Mouse (Mus musculus) stomach, postnatal 0 days (tissue): Measurements from ENCODE around the gene Glb1l. TPM values are rescaled to one million over a fixed set of nuclear protein-coding genes. Genes with fewer than 3 reads are reported as not detected.

Experiments used
- ATAC-seq: fragments of 200-750 bp; cut with Nextera tagmentation; 2 replicates; pipeline ENCODE4 v1.8.0; 2017; ENCODE audit not compliant: low FRiP score, low TSS enrichment
- DNase-seq: peaks from one replicate; pipeline ENCODE4 v3.0.0-alpha.2; 2016; ENCODE audit warnings: low spot score
- H3K27ac ChIP-seq: fragments of 300-500 bp; sonication (generic); replicated peaks from 2 replicates; pipeline ENCODE4 v1.5.1; 2014; ENCODE audit warnings: mild to moderate bottlenecking, control low read depth
- H3K27me3 ChIP-seq: fragments of 300-500 bp; sonication (generic); 2 replicates; pipeline ENCODE4 v1.6.1; 2014; ENCODE audit warnings: low read length; ENCODE audit not compliant: control insufficient read depth, insufficient read depth
- H3K36me3 ChIP-seq: fragments of 300-500 bp; sonication (generic); 2 replicates; pipeline ENCODE4 v1.6.1; 2014; ENCODE audit warnings: low read length, mixed read lengths; ENCODE audit not compliant: control insufficient read depth, insufficient read depth
- H3K4me1 ChIP-seq: fragments of 300-500 bp; sonication (generic); replicated peaks from 2 replicates; pipeline ENCODE4 v1.6.1; 2014; ENCODE audit warnings: antibody characterized with exemption; ENCODE audit not compliant: control insufficient read depth, insufficient read depth
- H3K4me2 ChIP-seq: fragments of 300-500 bp; sonication (generic); replicated peaks from 2 replicates; pipeline ENCODE4 v1.6.1; 2014; ENCODE audit warnings: low read depth, mild to moderate bottlenecking, control low read depth, moderate library complexity
- H3K4me3 ChIP-seq: fragments of 300-500 bp; sonication (generic); 2 replicates; pipeline ENCODE4 v1.5.1; 2014; ENCODE audit warnings: low read depth, low read length, control low read depth
- H3K9ac ChIP-seq: fragments of 300-500 bp; sonication (generic); 2 replicates; pipeline ENCODE4 v1.6.1; 2014; ENCODE audit warnings: mild to moderate bottlenecking, low read length, control low read depth, mixed read lengths
- H3K9me3 ChIP-seq: fragments of 300-500 bp; sonication (generic); 2 replicates; pipeline ENCODE4 v1.6.1; 2016; ENCODE audit warnings: low read length; ENCODE audit not compliant: control insufficient read depth
- CTCF ChIP-seq: IDR thresholded peaks from 2 replicates; pipeline ENCODE4 v1.5.1; 2016; ENCODE audit warnings: antibody characterized with exemption, low read depth, mild to moderate bottlenecking, moderate library complexity
- EP300 ChIP-seq: optimal IDR thresholded peaks from 2 replicates; pipeline ENCODE3; 2016; ENCODE audit warnings: antibody characterized with exemption
- WGBS: fragments of 180-500 bp; shearing (Covaris S2); extraction: QIAGEN DNeasy Blood & Tissue Kit; methylation state at CpG from one replicate; pipeline ENCODE4 v1.1.7; 2014; 5-methylcytosine and 5-hydroxymethylcytosine counted together
- polyA plus RNA-seq: library from polyadenylated mRNA; unstranded; fragments of >200 nt; fragmentation: Nextera tagmentation; extraction: Ambion mirVana; gene quantifications from 2 replicates; pipeline ENCODE4 v1.2.1, GENCODE M21; 2015

Gene Glb1l
- polyA plus RNA-seq, 1 experiment from 2014 or later = 5.2 TPM

DNA sequence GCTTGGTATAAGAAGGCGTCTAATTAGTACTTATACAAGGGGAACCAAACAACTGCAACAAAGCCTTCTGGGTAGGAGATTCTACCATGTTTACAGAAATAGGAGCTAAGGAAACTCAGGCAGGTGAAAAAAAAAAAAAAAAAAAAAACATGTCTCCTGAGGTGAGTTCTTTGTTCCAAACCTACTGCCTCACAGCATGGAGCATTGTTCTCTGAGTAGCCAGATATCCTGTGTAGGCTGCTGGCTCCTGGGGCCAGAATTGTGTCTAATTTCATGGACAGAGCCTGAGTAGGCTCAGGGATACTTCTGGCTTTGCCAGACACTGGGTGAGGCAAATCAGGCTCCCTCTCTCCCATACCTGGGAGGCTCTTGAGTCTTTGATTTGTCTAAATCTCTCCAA, 17.0 kb upstream of the Glb1l start:
- DNase-seq = no peak
- no peak overlapping the region for H3K4me2 ChIP-seq
- no peak for ATAC-seq
- WGBS = 73% methylated on average over 1 of the region's 1 CpGs
- H3K36me3 ChIP-seq = no peaks in the 10 kb centered on the region
- H3K27me3 ChIP-seq = no peaks in the 10 kb centered on the region
- no peak overlapping the region for H3K4me3 ChIP-seq
- no peak overlapping the region for H3K27ac ChIP-seq
- no peaks in the 10 kb centered on the region for H3K9me3 ChIP-seq
- no peak overlapping the region for H3K9ac ChIP-seq
- TF ChIP-seq EP300 = no peak
- TF ChIP-seq CTCF = no peak
- no peaks in the 10 kb centered on the region for H3K4me1 ChIP-seq

DNA sequence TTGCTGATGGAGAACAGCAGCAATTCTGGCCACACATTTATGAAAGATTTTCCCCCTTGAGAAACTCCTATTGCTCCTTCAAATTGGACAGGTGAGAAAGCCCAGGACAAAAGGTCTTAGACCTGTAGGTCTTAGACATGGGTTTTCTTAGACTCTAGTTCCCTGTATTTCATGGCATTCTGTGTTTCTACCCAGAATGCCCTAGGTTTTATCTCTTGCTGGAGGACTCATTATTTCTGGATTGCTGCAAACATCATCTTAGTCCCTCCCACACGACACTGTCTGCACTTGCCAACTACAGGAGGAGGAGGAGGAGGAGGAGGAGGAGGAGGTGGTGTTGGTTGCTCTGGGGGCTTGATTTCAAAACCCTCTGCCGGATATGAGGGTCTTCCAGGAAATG, 15.5 kb upstream of the Glb1l start:
- H3K27ac ChIP-seq = no peak overlapping the region
- DNase-seq (no peak), ATAC-seq (no peak)
- H3K9ac ChIP-seq = no peak overlapping the region
- no peak overlapping the region for H3K4me2 ChIP-seq
- no peaks in the 10 kb centered on the region for H3K4me1 ChIP-seq
- no peak overlapping the region for H3K4me3 ChIP-seq
- TF ChIP-seq EP300 = no peak
- TF ChIP-seq CTCF = no peak
- H3K9me3 ChIP-seq = no peaks in the 10 kb centered on the region
- H3K36me3 ChIP-seq = no peaks in the 10 kb centered on the region
- WGBS = 51% methylated on average over 2 of the region's 2 CpGs
- no peaks in the 10 kb centered on the region for H3K27me3 ChIP-seq

DNA sequence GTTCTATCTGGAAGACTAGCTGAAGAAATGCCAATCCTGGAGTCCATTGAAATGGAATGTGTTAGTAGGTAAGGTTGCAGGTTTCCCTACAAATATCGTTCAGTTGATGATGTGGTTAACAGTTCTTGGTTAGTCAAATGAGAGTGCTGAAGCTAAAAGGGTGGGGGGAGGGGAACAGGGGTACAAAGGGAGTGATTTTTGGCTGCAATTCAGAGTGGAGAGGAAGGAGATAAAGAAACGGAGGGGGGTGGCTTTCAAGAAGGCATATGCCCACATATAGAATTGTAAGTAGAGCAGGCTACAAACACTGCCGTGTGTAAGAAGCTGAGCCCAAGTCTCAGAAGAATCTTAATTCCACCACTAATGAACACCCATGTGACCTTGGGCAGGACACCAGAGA, 14.9 kb upstream of the Glb1l start:
- no peak overlapping the region for H3K4me2 ChIP-seq
- DNase-seq = no peak
- H3K9me3 ChIP-seq = no peaks in the 10 kb centered on the region
- TF ChIP-seq EP300 = no peak
- TF ChIP-seq CTCF = no peak
- H3K27ac ChIP-seq = no peak overlapping the region
- H3K4me1 ChIP-seq = no peaks in the 10 kb centered on the region
- no peak overlapping the region for H3K4me3 ChIP-seq
- 54% methylated on average over 3 of the region's 3 CpGs for WGBS
- H3K27me3 ChIP-seq = no peaks in the 10 kb centered on the region
- ATAC-seq = no peak
- H3K36me3 ChIP-seq = no peaks in the 10 kb centered on the region
- no peak overlapping the region for H3K9ac ChIP-seq

DNA sequence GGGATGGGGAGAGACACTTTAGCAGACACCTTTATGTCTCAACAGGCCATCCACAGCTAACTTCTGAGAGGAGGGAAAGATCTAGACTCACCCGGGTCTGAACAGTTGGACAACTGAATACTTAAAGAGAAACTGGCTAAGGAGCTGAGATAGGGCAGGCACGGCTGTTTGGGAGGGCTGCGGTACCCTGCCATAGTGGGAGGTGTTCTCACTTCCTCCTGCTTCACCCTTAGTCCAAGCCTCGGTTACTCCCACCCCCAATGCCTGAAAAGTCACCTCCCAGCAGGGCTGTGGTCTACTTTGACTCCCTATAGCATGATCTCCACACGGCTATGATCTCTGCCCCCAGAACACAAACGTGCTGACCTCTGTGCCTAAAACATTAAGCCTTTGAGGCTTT, 12.9 kb upstream of the Glb1l start:
- DNase-seq (no peak), ATAC-seq (no peak)
- Histone ChIP-seq H3K4me2 (no peak overlapping the region), H3K27me3 (no peaks in the 10 kb centered on the region), H3K36me3 (no peaks in the 10 kb centered on the region), H3K9ac (no peak overlapping the region), H3K4me1 (no peaks in the 10 kb centered on the region), H3K9me3 (no peaks in the 10 kb centered on the region), H3K27ac (no peak overlapping the region), H3K4me3 (no peak overlapping the region)
- 57% methylated on average over 6 of the region's 6 CpGs for WGBS
- TF ChIP-seq CTCF = no peak
- no peak for TF ChIP-seq EP300

DNA sequence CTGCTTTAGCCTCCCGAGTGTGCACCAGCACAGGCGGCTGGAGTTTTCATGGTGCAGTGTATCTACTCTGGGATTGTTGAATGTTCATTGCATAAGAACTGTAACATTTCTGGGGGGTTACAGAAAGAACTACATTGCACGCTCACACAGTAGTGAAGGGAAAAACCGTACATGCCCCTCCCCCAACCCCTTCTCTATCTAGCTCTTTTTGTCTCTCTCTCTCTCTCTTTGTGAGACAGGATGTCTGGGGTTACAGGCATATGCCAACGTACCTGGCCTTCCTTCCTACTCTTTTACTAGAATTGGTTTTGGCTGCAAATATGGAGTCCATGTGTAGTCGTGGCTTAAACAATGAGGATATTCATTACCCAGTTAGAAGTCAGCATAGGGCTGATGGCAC, 12.3 kb upstream of the Glb1l start:
- Histone ChIP-seq H3K36me3 (no peaks in the 10 kb centered on the region), H3K4me1 (no peaks in the 10 kb centered on the region), H3K9ac (no peak overlapping the region), H3K27ac (no peak overlapping the region), H3K4me2 (no peak overlapping the region), H3K27me3 (no peaks in the 10 kb centered on the region), H3K9me3 (no peaks in the 10 kb centered on the region), H3K4me3 (no peak overlapping the region)
- ATAC-seq (no peak), DNase-seq (no peak)
- WGBS = 78% methylated on average over 6 of the region's 6 CpGs
- TF ChIP-seq CTCF = no peak
- no peak for TF ChIP-seq EP300

DNA sequence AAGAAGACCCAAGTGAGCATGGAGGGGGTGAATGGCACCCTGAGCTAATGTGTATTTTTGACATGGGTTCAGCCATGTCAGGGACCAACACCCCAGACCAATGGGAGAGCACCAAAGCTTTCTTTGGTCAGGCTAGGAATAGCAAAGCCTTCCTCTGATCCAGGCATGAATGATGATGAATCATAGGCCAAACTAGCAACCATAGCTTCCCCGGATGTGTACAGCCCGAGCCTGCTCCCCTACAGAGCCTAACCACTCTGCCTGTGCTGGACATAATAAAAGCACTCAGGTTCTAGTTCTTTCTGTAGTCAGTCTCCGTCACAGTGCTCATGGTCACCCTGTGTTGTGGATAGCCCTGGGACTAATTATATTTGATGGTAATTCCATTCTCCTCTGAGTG, 10.9 kb upstream of the Glb1l start:
- Histone ChIP-seq H3K36me3 (no peaks in the 10 kb centered on the region), H3K4me1 (0 out of 2 replicates have a peak, but pooled peaks cover 2% of the 10 kb centered on the region), H3K9ac (no peak overlapping the region), H3K4me2 (no peak overlapping the region), H3K9me3 (no peaks in the 10 kb centered on the region), H3K27me3 (no peaks in the 10 kb centered on the region), H3K4me3 (no peak overlapping the region), H3K27ac (no peak overlapping the region)
- TF ChIP-seq EP300 (no peak), CTCF (no peak)
- no peak for DNase-seq
- no peak for ATAC-seq
- WGBS = 67% methylated on average over 3 of the region's 3 CpGs
